Mouse (Mus musculus): ENCODE data around the gene Ube2j1. TPM values are rescaled to one million over a fixed set of nuclear protein-coding genes. Genes with fewer than 3 reads are reported as not detected.
A peak's percentile ranks its signal among the peaks of the same experiment; 100 is the strongest.

Ube2j1 gene
- total RNA-seq, 4 experiments from 2014 or later: 35.4 to 40.8 (median 39.8) TPM

- DNase-seq (ENCODE audit: low spot score): no peak
These were observed 18.7 kb upstream of the Ube2j1 start for GRCm38 (mm10) chr4:33012484-33012883.

- peak; percentile 88 for DNase-seq (ENCODE audit: low spot score)
These were observed 12.7 kb upstream of the Ube2j1 start for GRCm38 (mm10) chr4:33018361-33018999.

GRCm38 (mm10) chr4:33024420-33024819, 6.8 kb upstream of the Ube2j1 start:
- no peak for DNase-seq (ENCODE audit: low spot score)

GRCm38 (mm10) chr4:33029104-33029503, 2.1 kb upstream of the Ube2j1 start:
- no peak for DNase-seq (ENCODE audit: low spot score)

- DNase-seq (ENCODE audit: low spot score): peak; percentile 30
These were observed 687 bp upstream of the Ube2j1 start for GRCm38 (mm10) chr4:33030264-33031194.

- no peak for DNase-seq (ENCODE audit: low spot score)
These were observed 829 bp downstream of the Ube2j1 start for GRCm38 (mm10) chr4:33032045-33032444.

GRCm38 (mm10) chr4:33033515-33033914, 2.3 kb downstream of the Ube2j1 start:
- DNase-seq (ENCODE audit: low spot score): no peak

GRCm38 (mm10) chr4:33039826-33040225, 8.6 kb downstream of the Ube2j1 start:
- DNase-seq (ENCODE audit: low spot score): no peak

GRCm38 (mm10) chr4:33049601-33050000, 18.4 kb downstream of the Ube2j1 start:
- no peak for DNase-seq (ENCODE audit: low spot score)

- DNase-seq (ENCODE audit: low spot score): no peak
These were observed 20.8 kb downstream of the Ube2j1 start for GRCm38 (mm10) chr4:33052055-33052454.

GRCm38 (mm10) chr4:33052650-33053049, 21.4 kb downstream of the Ube2j1 start:
- no peak for DNase-seq (ENCODE audit: low spot score)

GRCm38 (mm10) chr4:33054426-33054825, 23.2 kb downstream of the Ube2j1 start:
- DNase-seq (ENCODE audit: low spot score): no peak

GRCm38 (mm10) chr4:33056317-33056716, 25.1 kb downstream of the Ube2j1 start:
- DNase-seq (ENCODE audit: low spot score): no peak

- peak; percentile 86 for DNase-seq (ENCODE audit: low spot score)
These were observed 26.9 kb downstream of the Ube2j1 start for GRCm38 (mm10) chr4:33057890-33058687.

- no peak for DNase-seq (ENCODE audit: low spot score)
These were observed 29.9 kb downstream of the Ube2j1 start for GRCm38 (mm10) chr4:33061158-33061557.

- DNase-seq (ENCODE audit: low spot score): no peak
These were observed 31.8 kb downstream of the Ube2j1 start, which contains the start of gene Gabrr2 for GRCm38 (mm10) chr4:33062981-33063380. Gene Gabrr2 (plus strand): TSS chr4:33062999.

- no peak for DNase-seq (ENCODE audit: low spot score)
These were observed 33.8 kb downstream of the Ube2j1 start for GRCm38 (mm10) chr4:33064986-33065385.

GRCm38 (mm10) chr4:33066223-33066960, 35.2 kb downstream of the Ube2j1 start:
- DNase-seq (ENCODE audit: low spot score): no peak

GRCm38 (mm10) chr4:33067331-33067730, 36.1 kb downstream of the Ube2j1 start:
- no peak for DNase-seq (ENCODE audit: low spot score)

GRCm38 (mm10) chr4:33067826-33068225, 36.6 kb downstream of the Ube2j1 start:
- no peak for DNase-seq (ENCODE audit: low spot score)

GRCm38 (mm10) chr4:33068894-33069293, 37.7 kb downstream of the Ube2j1 start:
- DNase-seq (ENCODE audit: low spot score): no peak
